Mouse (Mus musculus): Measurements from ENCODE around the gene Eipr1. TPM values are rescaled to one million over a fixed set of nuclear protein-coding genes. Genes with fewer than 3 reads are reported as not detected.
"Not testable (repeated sequence)": the region's sequence is repeated elsewhere in the genome, so short reads cannot be mapped to it uniquely, and the experiment has no call there.

Gene Eipr1
- polyA plus RNA-seq, 1 experiment from 2014 or later = 31.1 TPM

GRCm38 (mm10) chr12:28899696-28900095 lies 148.1 kb downstream of the Eipr1 start:
- H3K4me1 ChIP-seq = no peaks in the 10 kb centered on the region
- no peak for ATAC-seq (ENCODE audit: borderline replicate concordance, extremely low read depth, low FRiP score, low TSS enrichment)
- 62% methylated on average over 4 of the region's 4 CpGs for WGBS
- H3K27me3 ChIP-seq = no peaks in the 10 kb centered on the region
- H3K27ac ChIP-seq = no peak overlapping the region
- H3K4me2 ChIP-seq = no peak overlapping the region
- no peak overlapping the region for H3K9ac ChIP-seq
- H3K36me3 ChIP-seq = no peaks in the 10 kb centered on the region
- no peaks in the 10 kb centered on the region for H3K9me3 ChIP-seq
- no peak overlapping the region for H3K4me3 ChIP-seq

GRCm38 (mm10) chr12:28900341-28900740 lies 148.7 kb downstream of the Eipr1 start:
- no peak overlapping the region for H3K27ac ChIP-seq
- H3K27me3 ChIP-seq = no peaks in the 10 kb centered on the region
- H3K9ac ChIP-seq = no peak overlapping the region
- no peak overlapping the region for H3K4me2 ChIP-seq
- H3K4me1 ChIP-seq = no peaks in the 10 kb centered on the region
- 73% methylated on average over 4 of the region's 4 CpGs for WGBS
- ATAC-seq (ENCODE audit: borderline replicate concordance, extremely low read depth, low FRiP score, low TSS enrichment) = no peak
- no peak overlapping the region for H3K4me3 ChIP-seq
- H3K36me3 ChIP-seq = no peaks in the 10 kb centered on the region
- H3K9me3 ChIP-seq = no peaks in the 10 kb centered on the region

- Histone ChIP-seq H3K27me3 (no peaks in the 10 kb centered on the region), H3K36me3 (no peaks in the 10 kb centered on the region), H3K27ac (no peak overlapping the region), H3K9me3 (no peaks in the 10 kb centered on the region), H3K4me1 (no peaks in the 10 kb centered on the region), H3K9ac (no peak overlapping the region), H3K4me2 (no peak overlapping the region), H3K4me3 (no peak overlapping the region)
- ATAC-seq (ENCODE audit: borderline replicate concordance, extremely low read depth, low FRiP score, low TSS enrichment) = no peak
- WGBS = 73% methylated on average over 3 of the region's 3 CpGs
Measured at GRCm38 (mm10) chr12:28902132-28902531, 150.5 kb downstream of the Eipr1 start.

GRCm38 (mm10) chr12:28903082-28903481 lies 151.5 kb downstream of the Eipr1 start:
- no peaks in the 10 kb centered on the region for H3K4me1 ChIP-seq
- no peaks in the 10 kb centered on the region for H3K36me3 ChIP-seq
- H3K4me3 ChIP-seq = no peak overlapping the region
- ATAC-seq (ENCODE audit: borderline replicate concordance, extremely low read depth, low FRiP score, low TSS enrichment) = no peak
- H3K4me2 ChIP-seq = no peak overlapping the region
- no peaks in the 10 kb centered on the region for H3K9me3 ChIP-seq
- H3K27me3 ChIP-seq = no peaks in the 10 kb centered on the region
- 65% methylated on average over 4 of the region's 4 CpGs for WGBS
- H3K9ac ChIP-seq = no peak overlapping the region
- H3K27ac ChIP-seq = no peak overlapping the region

- H3K27ac ChIP-seq = no peak overlapping the region
- no peaks in the 10 kb centered on the region for H3K36me3 ChIP-seq
- no peak overlapping the region for H3K9ac ChIP-seq
- no peak for ATAC-seq (ENCODE audit: borderline replicate concordance, extremely low read depth, low FRiP score, low TSS enrichment)
- WGBS = 75% methylated on average over 6 of the region's 6 CpGs
- H3K4me2 ChIP-seq = no peak overlapping the region
- no peak overlapping the region for H3K4me3 ChIP-seq
- H3K27me3 ChIP-seq = no peaks in the 10 kb centered on the region
- H3K4me1 ChIP-seq = no peaks in the 10 kb centered on the region
- no peaks in the 10 kb centered on the region for H3K9me3 ChIP-seq
Measured at GRCm38 (mm10) chr12:28905486-28905885, 153.9 kb downstream of the Eipr1 start.

- no peak overlapping the region for H3K9ac ChIP-seq
- H3K4me1 ChIP-seq = no peaks in the 10 kb centered on the region
- no peak overlapping the region for H3K4me2 ChIP-seq
- no peak for ATAC-seq (ENCODE audit: borderline replicate concordance, extremely low read depth, low FRiP score, low TSS enrichment)
- no peak overlapping the region for H3K4me3 ChIP-seq
- no peak overlapping the region for H3K27ac ChIP-seq
- no peaks in the 10 kb centered on the region for H3K36me3 ChIP-seq
- no peaks in the 10 kb centered on the region for H3K27me3 ChIP-seq
- no peaks in the 10 kb centered on the region for H3K9me3 ChIP-seq
- WGBS = 88% methylated on average over 1 of the region's 1 CpGs
Measured at GRCm38 (mm10) chr12:28906016-28906415, 154.4 kb downstream of the Eipr1 start.

GRCm38 (mm10) chr12:28906809-28907297 lies 155.2 kb downstream of the Eipr1 start:
- Histone ChIP-seq H3K4me1 (no peaks in the 10 kb centered on the region), H3K9me3 (no peaks in the 10 kb centered on the region), H3K36me3 (no peaks in the 10 kb centered on the region), H3K27ac (no peak overlapping the region), H3K27me3 (no peaks in the 10 kb centered on the region), H3K9ac (no peak overlapping the region), H3K4me3 (no peak overlapping the region), H3K4me2 (no peak overlapping the region)
- WGBS = 7% methylated on average over 7 of the region's 7 CpGs
- ATAC-seq (ENCODE audit: borderline replicate concordance, extremely low read depth, low FRiP score, low TSS enrichment) = no peak

GRCm38 (mm10) chr12:28907814-28908213 lies 156.2 kb downstream of the Eipr1 start:
- H3K4me3 ChIP-seq = no peak overlapping the region
- H3K9ac ChIP-seq = no peak overlapping the region
- no peaks in the 10 kb centered on the region for H3K27me3 ChIP-seq
- H3K27ac ChIP-seq = no peak overlapping the region
- H3K9me3 ChIP-seq = no peaks in the 10 kb centered on the region
- no peak for ATAC-seq (ENCODE audit: borderline replicate concordance, extremely low read depth, low FRiP score, low TSS enrichment)
- 32% methylated on average over 9 of the region's 9 CpGs for WGBS
- no peaks in the 10 kb centered on the region for H3K4me1 ChIP-seq
- no peak overlapping the region for H3K4me2 ChIP-seq
- no peaks in the 10 kb centered on the region for H3K36me3 ChIP-seq

- Histone ChIP-seq H3K27me3 (no peaks in the 10 kb centered on the region), H3K36me3 (no peaks in the 10 kb centered on the region), H3K27ac (no peak overlapping the region), H3K4me3 (no peak overlapping the region), H3K9ac (no peak overlapping the region), H3K9me3 (no peaks in the 10 kb centered on the region), H3K4me1 (no peaks in the 10 kb centered on the region), H3K4me2 (no peak overlapping the region)
- ATAC-seq (ENCODE audit: borderline replicate concordance, extremely low read depth, low FRiP score, low TSS enrichment) = no peak; the same call in 1 of the 2 replicates
- 84% methylated on average over 5 of the region's 5 CpGs for WGBS
Measured at GRCm38 (mm10) chr12:28909851-28910250, 158.2 kb downstream of the Eipr1 start.

- H3K4me2 ChIP-seq = no peak overlapping the region
Measured at GRCm38 (mm10) chr12:28910568-28910967, 159.0 kb downstream of the Eipr1 start.

GRCm38 (mm10) chr12:28912351-28912936 lies 160.8 kb downstream of the Eipr1 start:
- no peaks in the 10 kb centered on the region for H3K36me3 ChIP-seq
- H3K9me3 ChIP-seq = no peaks in the 10 kb centered on the region
- H3K27me3 ChIP-seq = no peaks in the 10 kb centered on the region
- H3K4me1 ChIP-seq = no peaks in the 10 kb centered on the region
- no peak overlapping the region for H3K27ac ChIP-seq
- H3K9ac ChIP-seq = no peak overlapping the region
- WGBS = 43% methylated on average over 18 of the region's 18 CpGs
- ATAC-seq (ENCODE audit: borderline replicate concordance, extremely low read depth, low FRiP score, low TSS enrichment) = no peak
- no peak overlapping the region for H3K4me2 ChIP-seq
- no peak overlapping the region for H3K4me3 ChIP-seq

More at GRCm38 (mm10) chr12:28910568-28910967, 159.0 kb downstream of the Eipr1 start:
- H3K4me1 ChIP-seq = no peaks in the 10 kb centered on the region
- WGBS = 54% methylated on average over 8 of the region's 8 CpGs
- no peak overlapping the region for H3K9ac ChIP-seq
- ATAC-seq (ENCODE audit: borderline replicate concordance, extremely low read depth, low FRiP score, low TSS enrichment) = no peak
- H3K27me3 ChIP-seq = no peaks in the 10 kb centered on the region
- no peak overlapping the region for H3K4me3 ChIP-seq
- H3K36me3 ChIP-seq = no peaks in the 10 kb centered on the region
- H3K27ac ChIP-seq = no peak overlapping the region
- no peaks in the 10 kb centered on the region for H3K9me3 ChIP-seq

- H3K4me1 ChIP-seq = no peaks in the 10 kb centered on the region
- no peaks in the 10 kb centered on the region for H3K27me3 ChIP-seq
- 48% methylated on average over 3 of the region's 3 CpGs for WGBS
- H3K4me3 ChIP-seq = no peak overlapping the region
- no peaks in the 10 kb centered on the region for H3K36me3 ChIP-seq
- no peak overlapping the region for H3K4me2 ChIP-seq
- H3K9me3 ChIP-seq = no peaks in the 10 kb centered on the region
- no peak overlapping the region for H3K27ac ChIP-seq
- H3K9ac ChIP-seq = no peak overlapping the region
- ATAC-seq (ENCODE audit: borderline replicate concordance, extremely low read depth, low FRiP score, low TSS enrichment) = no peak
Measured at GRCm38 (mm10) chr12:28913099-28913498, 161.5 kb downstream of the Eipr1 start.

- not testable (repeated sequence) for H3K9me3 ChIP-seq; H3K36me3 ChIP-seq; ATAC-seq (ENCODE audit: borderline replicate concordance, extremely low read depth, low FRiP score, low TSS enrichment); H3K4me2 ChIP-seq; H3K27me3 ChIP-seq; H3K27ac ChIP-seq; H3K4me3 ChIP-seq; H3K9ac ChIP-seq; H3K4me1 ChIP-seq
- 91% methylated on average over 1 of the region's 1 CpGs for WGBS
Measured at GRCm38 (mm10) chr12:28914056-28914455, 162.5 kb downstream of the Eipr1 start.

Measured in lung, embryonic 15.5 days (tissue).